Mouse (Mus musculus) embryonic fibroblast, embryonic 13.5 days (primary cell): ENCODE results near the gene 1810013L24Rik.

Experiments used
- CTCF ChIP-seq: IDR thresholded peaks from 2 replicates; pipeline ENCODE4 v1.5.1; 2011; ENCODE audit warnings: mild to moderate bottlenecking, control low read depth, low read length, moderate library complexity, borderline replicate concordance; ENCODE audit not compliant: insufficient read depth
- POLR2A ChIP-seq: IDR thresholded peaks from 2 replicates; pipeline ENCODE4 v1.6.1; 2011; ENCODE audit warnings: low read depth, mild to moderate bottlenecking, control low read depth, low read length, moderate library complexity

DNA sequence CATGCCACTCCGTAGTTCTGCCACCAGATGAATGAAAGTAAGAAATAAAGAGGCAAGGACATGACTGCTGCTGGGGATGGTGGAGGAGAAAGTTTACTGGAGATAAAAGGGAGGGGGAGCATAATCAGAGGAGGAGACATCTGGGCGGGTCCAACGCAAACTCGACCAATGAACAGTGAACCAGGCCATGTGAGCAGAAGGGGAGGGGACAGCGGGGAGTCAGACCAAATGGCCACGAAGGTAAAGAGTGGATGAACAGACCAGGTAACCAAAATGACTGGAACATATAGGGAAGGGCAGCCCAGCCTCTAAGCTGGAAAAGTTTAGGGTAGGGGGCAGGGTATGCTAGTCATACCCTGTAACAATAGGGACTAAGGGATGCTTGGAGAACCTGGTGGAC is 48.7 kb upstream of the 1810013L24Rik start:
- TF ChIP-seq POLR2A: no peak
- TF ChIP-seq CTCF: no peak
